Mouse (Mus musculus) liver, postnatal 0 days (tissue): ENCODE measurements at regions not wholly inside any gene's neighbourhood (a gene's known extent, or its start where the extent isn't known, plus 50 kb on each side); places are given as distances from the start of the nearest gene placed in this dataset.

Experiments
- ATAC-seq: fragments of 200-750 bp; cut with Nextera tagmentation; 2 replicates; pipeline ENCODE4 v1.8.0; 2017; ENCODE audit warnings: mild to moderate bottlenecking, moderate library complexity
- DNase-seq: peaks from one replicate; pipeline ENCODE4 v3.0.0-alpha.2; 2016
- H3K27ac ChIP-seq: fragments of 300-500 bp; sonication (generic); 2 replicates; pipeline ENCODE4 v1.5.1; 2014; ENCODE audit warnings: antibody characterized with exemption, moderate library complexity, mild to moderate bottlenecking, low read depth
- H3K27me3 ChIP-seq: fragments of 300-500 bp; sonication (generic); 2 replicates; pipeline ENCODE4 v1.6.1; 2014; ENCODE audit warnings: low read length, control low read depth, mixed read lengths; ENCODE audit not compliant: insufficient read depth
- H3K36me3 ChIP-seq: fragments of 300-500 bp; sonication (generic); replicated peaks from 2 replicates; pipeline ENCODE4 v1.6.1; 2014; ENCODE audit warnings: mild to moderate bottlenecking, control low read depth, low read length, moderate library complexity, mixed read lengths; ENCODE audit not compliant: insufficient read depth
- H3K4me1 ChIP-seq: fragments of 300-500 bp; sonication (generic); 2 replicates; pipeline ENCODE4 v1.6.1; 2014; ENCODE audit warnings: antibody characterized with exemption, mild to moderate bottlenecking, control low read depth; ENCODE audit not compliant: insufficient read depth
- H3K4me2 ChIP-seq: fragments of 300-500 bp; sonication (generic); 2 replicates; pipeline ENCODE4 v1.6.1; 2014; ENCODE audit warnings: low read depth, mild to moderate bottlenecking, low read length, moderate library complexity, mixed read lengths
- H3K4me3 ChIP-seq: fragments of 300-500 bp; sonication (generic); 2 replicates; pipeline ENCODE4 v1.5.1; 2014; ENCODE audit warnings: low read depth, low read length
- H3K9ac ChIP-seq: fragments of 300-500 bp; sonication (generic); replicated peaks from 2 replicates; pipeline ENCODE4 v1.6.1; 2014; ENCODE audit warnings: mild to moderate bottlenecking, moderate library complexity
- H3K9me3 ChIP-seq: fragments of 300-500 bp; sonication (generic); 2 replicates; pipeline ENCODE4 v1.6.1; 2016; ENCODE audit warnings: mild to moderate bottlenecking, control low read depth, low read length, mixed read lengths
- CTCF ChIP-seq: sonication (generic); IDR thresholded peaks from 2 replicates; pipeline ENCODE4 v1.5.1; 2016; ENCODE audit warnings: antibody characterized with exemption, low read depth
- EP300 ChIP-seq: IDR thresholded peaks from 2 replicates; pipeline ENCODE4 v1.6.1; 2016; ENCODE audit warnings: antibody characterized with exemption, low read depth, mild to moderate bottlenecking
- WGBS: fragments of 180-500 bp; shearing (Covaris S2); extraction: QIAGEN DNeasy Blood & Tissue Kit; methylation state at CpG from one replicate; pipeline ENCODE4 v1.1.7; 2014; ENCODE audit not compliant: insufficient replicate concordance; 5-methylcytosine and 5-hydroxymethylcytosine counted together

- H3K4me3 ChIP-seq, result no peak overlapping the region
- no peaks in the 10 kb centered on the region for H3K27me3 ChIP-seq
- DNase-seq, result no peak
- no peaks in the 10 kb centered on the region for H3K4me1 ChIP-seq
- H3K36me3 ChIP-seq, result no peaks in the 10 kb centered on the region
- TF ChIP-seq EP300 (no peak), CTCF (no peak)
- no peaks in the 10 kb centered on the region for H3K9me3 ChIP-seq
- H3K4me2 ChIP-seq, result no peak overlapping the region
- no peak overlapping the region for H3K27ac ChIP-seq
- 79% methylated on average over 3 of the region's 3 CpGs for WGBS
- ATAC-seq, result no peak
- no peak overlapping the region for H3K9ac ChIP-seq
Measured at GRCm38 (mm10) chr4:94116881-94117280, 439.5 kb upstream of the Gm10306 start.

GRCm38 (mm10) chr4:94124177-94124576 lies 432.2 kb upstream of the Gm10306 start:
- DNase-seq (peak; percentile 11), ATAC-seq (no peak)
- H3K4me3 ChIP-seq, result no peak overlapping the region
- H3K36me3 ChIP-seq, result no peaks in the 10 kb centered on the region
- peak; percentile 37 for TF ChIP-seq CTCF
- TF ChIP-seq EP300, result no peak
- WGBS, result 74% methylated on average over 14 of the region's 14 CpGs
- no peak overlapping the region for H3K4me2 ChIP-seq
- H3K9ac ChIP-seq, result no peak overlapping the region
- no peaks in the 10 kb centered on the region for H3K27me3 ChIP-seq
- H3K9me3 ChIP-seq, result no peaks in the 10 kb centered on the region
- H3K4me1 ChIP-seq, result no peaks in the 10 kb centered on the region
- no peak overlapping the region for H3K27ac ChIP-seq

DNA sequence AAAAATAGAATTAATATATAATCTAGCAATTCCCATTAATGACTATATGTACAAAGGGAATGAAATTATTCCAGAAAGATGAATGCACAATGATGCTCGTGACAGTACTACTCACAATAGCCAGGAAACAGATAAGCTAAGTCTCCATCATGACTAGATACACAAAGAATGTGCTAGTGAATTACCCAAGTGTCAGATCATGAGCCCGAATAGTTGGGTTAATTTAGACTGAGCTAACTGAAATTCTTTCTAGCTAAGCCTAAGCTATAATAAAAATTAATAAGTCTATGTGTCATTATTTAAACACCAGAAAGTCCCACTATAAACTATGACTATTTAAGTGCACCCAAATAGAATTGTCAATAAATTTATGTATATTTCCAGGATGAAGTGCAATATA lies 418.4 kb upstream of the Gm10306 start:
- no peak for DNase-seq
- Histone ChIP-seq H3K36me3 (no peaks in the 10 kb centered on the region), H3K4me1 (no peaks in the 10 kb centered on the region), H3K27ac (no peak overlapping the region), H3K27me3 (no peaks in the 10 kb centered on the region), H3K9ac (no peak overlapping the region), H3K4me2 (no peak overlapping the region), H3K9me3 (no peaks in the 10 kb centered on the region), H3K4me3 (no peak overlapping the region)
- no peak for TF ChIP-seq CTCF
- no peak for TF ChIP-seq EP300
- 47% methylated on average over 2 of the region's 2 CpGs for WGBS
- ATAC-seq, result no peak

DNA sequence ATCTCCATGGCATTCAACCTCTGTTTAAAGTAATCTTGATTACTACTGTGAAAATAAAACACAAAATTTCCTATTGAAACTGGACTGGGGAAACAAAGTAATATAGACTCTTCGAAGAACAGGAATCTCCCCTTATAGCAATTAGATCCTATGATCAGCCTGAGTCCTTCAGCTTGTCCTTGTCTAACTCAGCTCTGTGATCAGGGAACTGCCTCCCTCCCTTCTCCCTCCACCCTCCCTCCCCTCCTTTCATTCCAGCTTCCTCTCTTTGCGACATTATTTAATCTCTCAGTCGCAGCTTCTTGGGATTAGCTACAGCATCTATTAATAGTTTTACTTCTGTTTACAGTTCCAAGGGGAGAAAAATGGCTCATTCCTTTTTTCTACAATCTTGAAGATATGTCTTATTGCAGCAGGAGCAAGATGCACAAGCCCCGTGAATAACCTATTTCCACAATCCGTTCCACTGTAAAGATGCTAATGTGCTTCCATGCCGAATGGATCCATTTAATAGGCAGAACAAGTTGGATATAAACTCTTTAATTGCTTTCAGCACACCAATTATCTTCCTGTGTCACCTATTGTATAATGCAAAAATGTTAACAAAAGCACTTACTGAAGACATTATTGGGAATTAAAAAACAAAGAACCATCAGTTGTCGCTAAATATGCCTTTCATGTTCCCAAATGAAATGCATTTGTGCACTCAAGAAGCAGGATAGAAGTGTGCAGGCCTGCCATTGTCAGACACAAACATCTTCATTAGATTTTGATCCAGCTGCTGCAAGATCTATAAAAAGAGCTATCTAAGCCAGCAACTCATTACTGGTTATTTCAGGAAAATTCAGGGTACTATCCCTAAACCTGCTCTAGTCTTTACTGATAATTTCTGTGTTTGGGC lies 411.2 kb upstream of the Gm10306 start:
- TF ChIP-seq CTCF, result no peak
- no peak for TF ChIP-seq EP300
- ATAC-seq, result no peak

DNA sequence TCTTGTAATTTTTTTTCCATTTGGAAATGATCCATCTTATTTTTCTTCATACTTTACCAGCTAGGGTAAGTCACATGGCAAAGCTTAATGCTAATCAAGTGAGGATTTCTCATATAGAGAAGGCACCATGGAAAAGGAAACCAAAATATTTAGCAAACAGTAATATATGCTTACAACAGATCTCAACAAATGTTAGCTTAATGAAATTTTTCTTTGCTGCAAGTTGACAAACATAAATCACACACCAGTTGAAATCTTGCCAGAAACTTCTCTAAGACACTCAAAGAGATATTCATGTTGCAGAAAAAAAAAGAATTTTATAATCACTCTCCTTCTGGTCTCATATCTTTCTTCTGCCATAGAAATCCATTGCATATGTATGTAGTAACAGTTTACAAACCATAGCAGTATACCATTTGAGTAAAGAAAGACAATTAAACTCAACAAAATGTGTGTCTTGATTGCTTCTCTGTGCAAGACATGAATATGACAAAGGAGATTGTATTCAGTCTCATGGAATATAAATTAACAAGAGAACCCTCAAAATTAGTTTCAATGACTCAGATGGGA lies 408.3 kb upstream of the Gm10306 start:
- H3K4me2 ChIP-seq, result no peak overlapping the region
- H3K36me3 ChIP-seq, result no peaks in the 10 kb centered on the region
- no peaks in the 10 kb centered on the region for H3K4me1 ChIP-seq
- no peak for TF ChIP-seq CTCF
- TF ChIP-seq EP300, result no peak
- no peaks in the 10 kb centered on the region for H3K27me3 ChIP-seq
- no peak overlapping the region for H3K4me3 ChIP-seq
- DNase-seq, result no peak
- H3K9ac ChIP-seq, result no peak overlapping the region
- no peak overlapping the region for H3K27ac ChIP-seq
- ATAC-seq, result no peak
- no peaks in the 10 kb centered on the region for H3K9me3 ChIP-seq

More for the DNA sequence above, 411.2 kb upstream of the Gm10306 start:
- Histone ChIP-seq H3K4me2 (no peak overlapping the region), H3K27ac (no peak overlapping the region), H3K27me3 (no peaks in the 10 kb centered on the region), H3K9ac (no peak overlapping the region), H3K4me1 (no peaks in the 10 kb centered on the region), H3K9me3 (no peaks in the 10 kb centered on the region), H3K36me3 (no peaks in the 10 kb centered on the region), H3K4me3 (no peak overlapping the region)
- 66% methylated on average over 7 of the region's 7 CpGs for WGBS
- no peak for DNase-seq

- Histone ChIP-seq H3K4me2 (no peak overlapping the region), H3K27ac (no peak overlapping the region), H3K9me3 (no peaks in the 10 kb centered on the region), H3K27me3 (no peaks in the 10 kb centered on the region), H3K9ac (no peak overlapping the region), H3K36me3 (no peaks in the 10 kb centered on the region), H3K4me1 (no peaks in the 10 kb centered on the region), H3K4me3 (no peak overlapping the region)
- TF ChIP-seq CTCF, result no peak
- TF ChIP-seq EP300, result no peak
- no peak for DNase-seq
- 70% methylated on average over 3 of the region's 3 CpGs for WGBS
- ATAC-seq, result no peak
Measured at GRCm38 (mm10) chr4:94149056-94149455, 407.3 kb upstream of the Gm10306 start.
